Mouse (Mus musculus) E14TG2a.4 (cell line): Measurements from ENCODE around the gene Syt8.

Source experiments
- CTCF ChIP-seq: conservative IDR thresholded peaks from 2 replicates; pipeline ENCODE4 v1.5.1; 2014; ENCODE audit warnings: low read length
- NANOG ChIP-seq: IDR thresholded peaks from 2 replicates; pipeline ENCODE4 v1.6.1; 2014; ENCODE audit warnings: borderline replicate concordance, low read length, mixed read lengths
- POU5F1 ChIP-seq: IDR thresholded peaks from 2 replicates; pipeline ENCODE4 v1.6.1; 2014; ENCODE audit warnings: low read length, borderline replicate concordance

DNA sequence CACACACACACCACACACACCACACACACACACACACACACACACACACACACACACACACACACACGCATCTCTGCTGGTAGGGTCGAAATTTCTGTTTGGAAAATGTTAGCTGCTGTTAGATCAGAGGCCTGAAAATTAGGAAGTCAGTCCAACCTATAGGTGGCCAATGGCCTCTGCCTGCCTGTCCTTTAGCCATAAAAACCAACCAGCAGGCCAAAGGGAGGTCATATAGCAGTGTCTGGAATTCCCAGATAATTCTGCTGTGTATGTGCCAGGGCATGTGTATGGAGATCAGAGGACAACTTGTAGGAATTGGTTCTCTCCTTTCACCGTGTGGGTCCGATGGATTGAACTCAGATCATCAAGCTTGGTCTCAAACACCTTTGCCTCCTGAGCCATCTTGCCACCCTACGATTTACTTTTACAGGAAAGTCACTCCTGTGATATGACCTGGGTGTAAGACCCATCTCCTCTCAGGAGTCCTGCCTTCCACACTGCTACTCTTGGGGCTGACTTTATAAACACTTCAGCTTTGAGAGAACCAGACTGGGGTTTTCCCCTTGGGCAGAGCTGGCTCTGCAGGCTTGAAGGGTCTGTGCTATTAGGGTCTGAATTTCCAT lies 24.1 kb downstream of the Syt8 start:
- no peak for TF ChIP-seq CTCF
- TF ChIP-seq NANOG, result no peak
- TF ChIP-seq POU5F1, result no peak
